Mouse (Mus musculus) effector memory CD4-positive, alpha-beta T cell, adult 5 months (primary cell): Measurements from ENCODE around the gene Vmn1r25. TPM values are rescaled to one million over a fixed set of nuclear protein-coding genes. Genes with fewer than 3 reads are reported as not detected.

ENCODE experiments used
- polyA plus RNA-seq: library from polyadenylated mRNA; unstranded; fragments of 100-300 nt; shearing (Covaris generic); gene quantifications from one replicate; pipeline ENCODE4 v1.2.1, GENCODE M21; 2017

The Vmn1r25 gene
- polyA plus RNA-seq = not detected

DNA sequence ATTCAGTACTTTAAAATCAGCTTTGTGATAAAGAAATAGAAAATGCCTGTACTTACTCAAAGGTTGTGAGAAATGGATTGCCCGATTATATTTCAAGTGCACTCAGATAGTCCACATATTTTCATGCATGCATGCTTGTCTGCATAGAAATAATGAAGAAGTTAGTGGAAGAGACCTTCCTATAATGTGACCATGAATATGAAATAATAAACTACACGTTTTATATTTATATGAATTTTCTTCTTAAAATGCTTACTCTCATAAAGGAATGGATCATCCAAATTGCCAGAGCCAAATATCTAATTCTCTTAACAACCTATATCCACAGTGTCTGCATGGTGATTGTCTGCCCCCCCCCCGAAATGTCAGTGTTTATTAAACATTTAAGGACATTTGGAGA, at the start of gene Vmn1r25:
TSS of gene Vmn1r25 (minus strand) at position 101 of the 400 bp plus-strand sequence.

DNA sequence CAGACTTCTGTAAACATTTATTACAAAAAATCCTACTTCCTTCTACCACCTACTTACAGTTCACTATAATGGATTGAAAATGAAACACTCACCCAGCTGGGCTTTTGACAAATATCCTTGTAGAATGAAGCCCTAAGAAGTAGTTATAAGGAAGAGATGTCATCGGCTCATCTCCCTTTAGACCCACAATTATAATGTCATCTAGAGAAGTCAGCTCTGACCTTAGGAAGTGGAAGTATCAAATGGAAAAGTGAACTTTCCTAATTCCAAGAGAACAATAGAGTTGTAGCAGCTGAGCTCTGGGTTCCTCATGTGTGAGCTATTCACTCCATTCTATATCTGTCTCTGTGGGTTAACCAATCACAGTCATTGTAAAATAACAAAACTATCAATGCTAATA, 34.4 kb upstream of the Vmn1r25 start, which contains the start of gene Vmn1r26:
TSS of gene Vmn1r26 (minus strand) at position 101 of the 400 bp plus-strand sequence.

DNA sequence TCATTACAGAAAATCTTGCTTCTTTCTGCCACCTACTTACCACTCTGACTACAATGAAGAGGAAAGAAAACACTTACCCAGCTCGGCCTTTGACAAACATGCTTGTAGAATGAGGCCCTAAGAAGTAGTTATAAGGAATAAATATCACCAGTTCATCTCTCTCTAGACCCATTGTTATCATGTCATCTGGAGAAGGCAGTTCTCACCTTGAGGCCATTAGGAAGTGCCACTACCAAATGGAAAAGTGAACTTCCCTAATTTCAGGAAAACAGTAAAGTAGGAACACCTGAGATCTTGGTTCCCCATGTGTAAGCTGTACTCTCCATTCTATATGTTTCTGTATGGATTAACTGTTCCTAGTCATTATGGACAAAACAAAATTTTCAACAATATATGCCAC, 19.2 kb downstream of the Vmn1r25 start, which contains the start of gene Vmn1r24:
TSS of gene Vmn1r24 (minus strand) at position 101 of the 400 bp plus-strand sequence.

Other genes with a start within 250 kb of the Vmn1r25 start
- gene Vopp1, start 155.7 kb downstream of the Vmn1r25 start, polyA plus RNA-seq = 53.2 TPM
- gene Vmn1r21, start 130.5 kb downstream of the Vmn1r25 start, polyA plus RNA-seq = not detected
- gene Vmn1r22, start 72.8 kb downstream of the Vmn1r25 start, polyA plus RNA-seq = not detected
- not detected for gene Vmn1r23, start 54.0 kb downstream of the Vmn1r25 start, polyA plus RNA-seq
- gene Vmn1r24, start 19.3 kb downstream of the Vmn1r25 start, polyA plus RNA-seq = not detected
- gene Vmn1r26, start 34.3 kb upstream of the Vmn1r25 start, polyA plus RNA-seq = not detected
- gene Vmn1r27, start 238.0 kb upstream of the Vmn1r25 start, polyA plus RNA-seq = not detected